Comparison of ENCODE assay signal across 11 mouse cellular contexts in genomic region chr11:83066640-83067531, GRCm38 (mm10). TPM values are rescaled to one million over a fixed set of nuclear protein-coding genes. Genes with fewer than 3 reads are reported as not detected.
DNase-seq lines count a peak whose midpoint lies in the region; ATAC-seq and TF ChIP-seq lines count a peak whose summit lies in the region.
"Had no signal": no experiment of that assay in that cellular context is flagged by ENCODE, and none has a peak within 500 bp of the region (broad histone marks: within the 10 kb centered on the region; RNA-seq: fewer than 3 reads in every experiment).

No protein-coding gene starts in this region.

- no peak for TF ChIP-seq CTCF in lung, postnatal 0 days (IDR thresholded peaks at IDR 0.05)
- TF ChIP-seq CTCF in bone marrow macrophage, adult 2 months (IDR thresholded peaks at IDR 0.05; ENCODE audit: low read depth, low read length), result no peak
- no peak for TF ChIP-seq CTCF in heart, postnatal 0 days (IDR thresholded peaks at IDR 0.05; ENCODE audit: low read depth)

- no peaks in the 10 kb centered on the region for H3K4me1 ChIP-seq in lung, postnatal 0 days (ENCODE audit: insufficient read depth, low read depth, low read length)
- H3K4me1 ChIP-seq in bone marrow macrophage, adult 2 months (ENCODE audit: control insufficient read depth, insufficient read depth, low read length), result peaks cover 25% of the 10 kb centered on the region
- peaks cover 10% of the 10 kb centered on the region; the same call in 1 of the 2 replicates for H3K4me1 ChIP-seq in heart, postnatal 0 days (ENCODE audit: control insufficient read depth, insufficient read depth)
- H3K4me1 ChIP-seq: liver, embryonic 13.5 days had no signal

- H3K36me3 ChIP-seq in lung, postnatal 0 days (ENCODE audit: insufficient read depth, low read length), result no peaks in the 10 kb centered on the region
- no peaks in the 10 kb centered on the region for H3K36me3 ChIP-seq in heart, postnatal 0 days (replicated peaks; ENCODE audit: control insufficient read depth, insufficient read depth, low read length)
- H3K36me3 ChIP-seq: liver, embryonic 13.5 days had no signal

- no peaks in the 10 kb centered on the region for H3K9me3 ChIP-seq in lung, postnatal 0 days (ENCODE audit: low read length)
- no peaks in the 10 kb centered on the region for H3K9me3 ChIP-seq in heart, postnatal 0 days (replicated peaks; ENCODE audit: control insufficient read depth, low read length)
- H3K9me3 ChIP-seq: liver, embryonic 13.5 days had no signal

- no peak overlapping the region for H3K4me2 ChIP-seq in lung, postnatal 0 days (replicated peaks; ENCODE audit: low read depth, low read length)
- peak overlapping the region; percentile 47 for H3K4me2 ChIP-seq in heart, postnatal 0 days (ENCODE audit: low read depth, low read length)
- H3K4me2 ChIP-seq: liver, embryonic 13.5 days had no signal

- DNase-seq in lung, postnatal 0 days (ENCODE audit: low spot score), result peak; percentile 24
- DNase-seq in lung, postnatal 25 days (ENCODE audit: low spot score), result no peak
- DNase-seq in heart, postnatal 0 days (ENCODE audit: low spot score), result peak; percentile 65
- DNase-seq in natural killer cell, adult 2 months (ENCODE audit: low spot score in 2 of 2), result peak; percentile 70 to 75
- no peak for DNase-seq in right cerebral cortex, postnatal 14 days
- DNase-seq in cerebellum, adult 8-10 months, result no peak
- no peak for DNase-seq in cerebellum, adult 9-11 months
- DNase-seq: liver, embryonic 13.5 days had no signal

- no peak overlapping the region for H3K9ac ChIP-seq in lung, postnatal 0 days (replicated peaks; ENCODE audit: low read depth)
- H3K9ac ChIP-seq in heart, postnatal 0 days (replicated peaks; ENCODE audit: low read depth, low read length), result peak overlapping the region; percentile 10; the same call in 1 of the 2 replicates
- H3K9ac ChIP-seq: liver, embryonic 13.5 days had no signal

- no peaks in the 10 kb centered on the region for H3K27me3 ChIP-seq in lung, postnatal 0 days (replicated peaks; ENCODE audit: insufficient read depth, low read length)
- H3K27me3 ChIP-seq in heart, postnatal 0 days (ENCODE audit: control insufficient read depth, insufficient read depth, low read length), result no peaks in the 10 kb centered on the region
- H3K27me3 ChIP-seq: liver, embryonic 13.5 days had no signal

- H3K4me3 ChIP-seq in lung, postnatal 0 days (ENCODE audit: low read depth, low read length), result peak overlapping the region; percentile 10; the same call in 1 of the 2 replicates
- H3K4me3 ChIP-seq in bone marrow macrophage, adult 2 months (ENCODE audit: insufficient read depth, low read length), result peak overlapping the region; percentile 88
- peak overlapping the region; percentile 34 for H3K4me3 ChIP-seq in heart, postnatal 0 days (ENCODE audit: low read depth, low read length)

- no peak for TF ChIP-seq EP300 in lung, postnatal 0 days (IDR thresholded peaks at IDR 0.05)
- TF ChIP-seq EP300 in heart, postnatal 0 days (IDR thresholded peaks at IDR 0.05; ENCODE audit: low read depth), result no peak

- no peak for TF ChIP-seq POLR2A in bone marrow macrophage, adult 2 months (IDR thresholded peaks at IDR 0.05; ENCODE audit: borderline replicate concordance, low read depth, low read length)

- ATAC-seq in lung, postnatal 0 days, result no peak; the same call in 1 of the 2 replicates
- peak; percentile 93 for ATAC-seq in heart, postnatal 0 days (ENCODE audit: insufficient read depth, low read depth)

- 46% methylated on average over 11 of the region's 11 CpGs for WGBS in lung, postnatal 0 days
- WGBS in heart, postnatal 0 days, result 31% methylated on average over 11 of the region's 11 CpGs

- no peak overlapping the region for H3K27ac ChIP-seq in lung, postnatal 0 days (ENCODE audit: low read length)
- peak overlapping the region; percentile 99 for H3K27ac ChIP-seq in bone marrow macrophage, adult 2 months (ENCODE audit: insufficient read depth, low read depth, low read length)
- peak overlapping the region; percentile 36 for H3K27ac ChIP-seq in heart, postnatal 0 days (ENCODE audit: low read depth)
- H3K27ac ChIP-seq: liver, embryonic 13.5 days had no signal

RNA-seq across cellular contexts. Expression of gene Slfn2, which starts 2.0 kb away (rescaled TPM):
- polyA plus RNA-seq in lung, postnatal 0 days (2015; fragmentation: Nextera tagmentation; extraction: Ambion mirVana), result 19.0 and 21.5 TPM in 2 replicates
- 346 and 355 TPM in 2 replicates for polyA plus RNA-seq in bone marrow macrophage, adult 2 months (2012; ENCODE audit: insufficient read depth, insufficient read length, missing spikeins)
- total RNA-seq in heart, postnatal 0 days (2014; rRNA removed; ENCODE audit: low replicate concordance), result 3.7 and 5.2 TPM in 2 replicates
- 3.9 and 5.2 TPM in 2 replicates for polyA plus RNA-seq in heart, postnatal 0 days (2015; fragmentation: Nextera tagmentation; extraction: Ambion mirVana)

RNA-seq across cellular contexts. Expression of gene Slfn8, which starts 46.3 kb away (rescaled TPM):
- polyA plus RNA-seq in lung, postnatal 0 days (2015; fragmentation: Nextera tagmentation; extraction: Ambion mirVana), result 0.33 and 0.54 TPM in 2 replicates
- 63.6 and 69.5 TPM in 2 replicates for polyA plus RNA-seq in bone marrow macrophage, adult 2 months (2012; ENCODE audit: insufficient read depth, insufficient read length, missing spikeins)
- total RNA-seq in heart, postnatal 0 days (2014; rRNA removed; ENCODE audit: low replicate concordance), result 0.61 and 2.5 TPM in 2 replicates
- 0.41 and 0.51 TPM in 2 replicates for polyA plus RNA-seq in heart, postnatal 0 days (2015; fragmentation: Nextera tagmentation; extraction: Ambion mirVana)

RNA-seq across cellular contexts. Expression of gene Slfn1, which starts 49.8 kb away (rescaled TPM):
- polyA plus RNA-seq in lung, postnatal 0 days (2015; fragmentation: Nextera tagmentation; extraction: Ambion mirVana), result 2.3 and 2.4 TPM in 2 replicates
- polyA plus RNA-seq in bone marrow macrophage, adult 2 months (2012; ENCODE audit: insufficient read depth, insufficient read length, missing spikeins), result 12.5 and 15.4 TPM in 2 replicates
- 0.31 TPM in 1 of 2 replicates, not detected in the other for total RNA-seq in heart, postnatal 0 days (2014; rRNA removed; ENCODE audit: low replicate concordance)
- 0.18 and 0.33 TPM in 2 replicates for polyA plus RNA-seq in heart, postnatal 0 days (2015; fragmentation: Nextera tagmentation; extraction: Ambion mirVana)
- polyA plus RNA-seq: embryonic facial prominence, embryonic 11.5 days; testis, adult 2 months had no signal

Comparison
In these comparisons a context has a peak if more than half of its experiments do, and no peak if none do; other contexts are left out.
1. DNase-seq: peak in lung, postnatal 0 days (single experiment), heart, postnatal 0 days (single experiment) and natural killer cell, adult 2 months (2 of 2); none in lung, postnatal 25 days (single experiment), right cerebral cortex, postnatal 14 days (single experiment), cerebellum, adult 8-10 months (single experiment) and cerebellum, adult 9-11 months (single experiment).
2. H3K4me3 ChIP-seq: peak in every context shown above with its lines; median percentile 88 in bone marrow macrophage, adult 2 months; 34 in heart, postnatal 0 days; 10 in lung, postnatal 0 days.
3. RNA of gene Slfn2, which starts 2.0 kb away (polyA plus RNA-seq): 346 to 355 TPM in bone marrow macrophage, adult 2 months; 19.0 to 21.5 TPM in lung, postnatal 0 days and 3.9 to 5.2 TPM in heart, postnatal 0 days; every median in the first group is over 10 times any median in the second.
4. RNA of gene Slfn8, which starts 46.3 kb away (polyA plus RNA-seq): 63.6 to 69.5 TPM in bone marrow macrophage, adult 2 months; 0.33 to 0.54 TPM in lung, postnatal 0 days and 0.41 to 0.51 TPM in heart, postnatal 0 days; every median in the first group is over 10 times any median in the second.